Mouse (Mus musculus): ENCODE measurements around the gene BC028528. TPM values are rescaled to one million over a fixed set of nuclear protein-coding genes. Genes with fewer than 3 reads are reported as not detected.
A peak's percentile ranks its signal among the peaks of the same experiment; 100 is the strongest.
"Not testable (repeated sequence)": the region's sequence is repeated elsewhere in the genome, so short reads cannot be mapped to it uniquely, and the experiment has no call there.

Gene BC028528
- 10 to 100 TPM; 10.4 to 12.7 TPM for total RNA-seq (2021)
- long read RNA-seq, experiment 1, partial matches to known transcripts = 1 of 5 reads
- long read RNA-seq, experiment 1, other reads (novel, unspliced or antisense) = 0 of 5 reads
- long read RNA-seq, experiment 2, partial matches to known transcripts = 0 of 2 reads
- long read RNA-seq, experiment 2, other reads (novel, unspliced or antisense) = 1 of 2 reads

- intact Hi-C loops (cut with DNase I) = no loop called here
Measured at GRCm38 (mm10) chr3:95891211-95892065, at the start of gene BC028528. Gene BC028528 (minus strand): TSS chr3:95892005.

DNA sequence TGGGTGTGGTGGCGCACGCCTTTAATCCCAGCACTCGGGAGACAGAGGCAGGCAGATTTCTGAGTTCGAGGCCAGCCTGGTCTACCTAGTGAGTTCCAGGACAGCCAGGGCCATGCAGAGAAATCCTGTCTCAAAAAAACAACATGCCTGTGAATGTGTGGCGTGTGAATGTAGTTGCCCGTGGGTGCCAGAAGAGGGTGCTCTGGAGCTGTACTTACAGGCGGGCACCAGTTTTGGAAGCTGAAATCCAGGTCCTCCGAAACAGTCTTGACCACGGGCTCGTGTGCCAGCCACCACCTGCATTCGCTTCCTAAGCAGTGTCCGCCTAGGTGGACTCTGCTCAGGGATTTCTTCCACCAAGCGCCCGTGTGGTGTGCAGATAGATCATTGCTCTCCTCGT is 47.0 kb upstream of the BC028528 start:
- no peak for DNase-seq (ENCODE audit: low spot score in 2 of 2)
- intact Hi-C loops (cut with DNase I) = no loop called here

More at GRCm38 (mm10) chr3:95891211-95892065, at the start of gene BC028528:
- DNase-seq (ENCODE audit: low spot score in 2 of 2) = no peak

GRCm38 (mm10) chr3:95938217-95938616 is 46.4 kb upstream of the BC028528 start:
- no peak for DNase-seq (ENCODE audit: low spot score in 2 of 2)
- intact Hi-C loops (cut with DNase I) = no loop called here

DNA sequence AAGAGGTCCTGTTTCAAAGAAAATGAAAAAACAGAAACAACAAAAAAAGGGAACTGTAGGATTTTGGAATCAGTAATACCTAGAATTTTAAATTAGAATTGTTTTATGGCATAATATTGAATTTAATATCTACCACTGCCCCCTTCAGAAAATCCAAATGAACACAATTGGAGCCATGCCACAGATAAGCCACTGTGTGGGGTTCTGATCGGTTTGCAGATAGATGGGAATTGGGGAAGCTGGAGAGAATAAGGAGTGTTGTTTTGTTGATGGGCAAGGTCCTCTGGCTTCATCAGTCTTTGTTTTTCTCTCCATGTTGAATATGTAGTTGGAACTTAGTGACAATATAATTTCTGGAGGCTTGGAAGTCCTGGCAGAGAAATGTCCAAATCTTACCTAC is 42.6 kb upstream of the BC028528 start:
- no peak for DNase-seq (ENCODE audit: low spot score in 2 of 2)
- intact Hi-C loops (cut with DNase I) = no loop called here

DNA sequence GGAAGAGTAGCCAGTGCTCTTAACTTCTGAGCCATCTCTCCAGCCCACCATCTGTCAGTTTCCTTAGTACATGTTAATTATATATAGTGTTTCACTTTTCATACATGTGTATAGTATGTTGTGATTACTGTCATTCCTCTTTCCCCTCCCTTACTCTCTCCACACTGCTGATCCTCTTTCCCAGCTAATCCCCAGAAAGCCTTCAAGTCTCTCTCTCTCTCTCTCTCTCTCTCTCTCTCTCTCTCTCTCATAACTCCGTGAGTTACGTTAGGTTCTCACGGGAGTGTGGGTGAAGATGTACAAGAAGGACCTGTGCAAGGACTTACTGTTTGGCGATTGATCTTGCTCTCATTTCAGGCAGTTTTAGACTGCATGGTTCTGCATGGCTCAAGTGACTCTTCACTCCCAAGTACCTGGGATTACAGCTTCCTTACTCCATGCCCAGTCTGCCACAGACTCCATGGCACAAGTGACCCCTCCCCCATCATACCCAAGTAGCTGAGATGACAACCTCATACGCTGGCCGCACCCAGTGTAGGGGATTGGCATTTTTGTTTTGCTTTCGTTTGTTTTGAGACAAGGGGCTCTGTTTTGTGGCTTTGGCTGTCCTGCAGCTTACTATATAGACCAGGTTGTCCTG is 41.4 kb upstream of the BC028528 start:
- intact Hi-C loops (cut with DNase I) = no loop called here
- no peak for DNase-seq (ENCODE audit: low spot score in 2 of 2)

DNA sequence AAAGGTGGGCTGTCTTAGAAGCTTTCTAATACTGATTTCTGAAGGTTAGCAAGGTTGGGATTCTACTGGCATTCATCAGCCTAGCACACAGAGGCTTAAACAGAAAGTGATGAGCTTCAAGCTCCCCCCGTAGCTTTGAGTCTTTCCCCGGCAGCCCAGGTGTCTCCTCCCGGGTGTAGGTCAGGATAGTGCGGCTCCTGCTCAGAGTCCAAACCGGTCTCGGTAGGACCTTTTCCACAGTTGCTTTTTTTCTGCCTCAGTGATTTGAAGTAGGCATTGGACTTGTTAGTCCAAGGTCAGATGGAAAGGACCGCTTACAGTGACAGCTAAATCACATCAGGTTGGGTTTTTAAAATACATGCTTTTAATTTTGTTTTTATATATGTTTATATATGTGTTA is 40.8 kb upstream of the BC028528 start:
- DNase-seq (ENCODE audit: low spot score in 2 of 2) = no peak

GRCm38 (mm10) chr3:95932157-95932556 is 40.4 kb upstream of the BC028528 start:
- DNase-seq (ENCODE audit: low spot score in 2 of 2) = no peak
- intact Hi-C loops (cut with DNase I) = no loop called here

More for the DNA sequence above, 40.8 kb upstream of the BC028528 start:
- intact Hi-C loops (cut with DNase I) = no loop called here

DNA sequence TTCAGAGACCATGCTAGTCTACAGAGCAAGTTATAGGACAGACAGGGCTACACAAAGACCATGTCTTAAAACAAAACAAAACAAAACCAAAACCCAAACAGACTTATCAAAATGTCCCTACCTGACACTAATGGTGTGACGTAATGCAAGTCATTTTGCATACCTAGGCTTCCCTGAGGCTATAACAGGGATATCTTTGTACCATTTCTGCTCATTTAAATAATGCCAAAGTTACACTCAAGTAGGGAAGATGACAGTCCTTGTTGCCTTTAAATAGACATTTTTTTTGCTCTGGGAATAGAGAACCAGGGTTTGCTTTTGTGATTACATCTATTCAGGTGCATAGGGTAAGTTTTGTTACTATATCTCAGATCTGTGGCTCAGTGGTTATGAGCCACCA is 39.7 kb upstream of the BC028528 start:
- no peak for DNase-seq (ENCODE audit: low spot score in 2 of 2)
- intact Hi-C loops (cut with DNase I) = no loop called here

DNA sequence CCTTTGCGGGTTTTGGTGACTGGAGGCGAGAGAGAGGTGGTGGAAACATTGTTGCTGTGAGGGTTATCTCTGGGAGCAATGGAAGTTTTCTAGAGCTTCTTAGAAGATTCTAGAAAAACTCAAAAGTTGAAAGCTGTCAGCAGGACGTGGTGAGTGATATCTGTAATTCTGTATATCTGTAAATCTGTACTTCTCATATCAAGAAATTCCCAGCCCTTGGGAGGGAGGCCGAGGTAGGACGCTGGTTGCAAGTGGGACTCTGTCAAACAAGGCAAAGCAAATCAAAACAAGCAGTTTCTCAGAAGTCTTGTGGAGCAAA is 38.6 kb upstream of the BC028528 start:
- DNase-seq (ENCODE audit: low spot score in 2 of 2) = no peak
- intact Hi-C loops (cut with DNase I) = no loop called here

GRCm38 (mm10) chr3:95929581-95930470 is 38.0 kb upstream of the BC028528 start:
- intact Hi-C loops (cut with DNase I) = no loop called here
- peak; percentile 24 to 31 for DNase-seq (ENCODE audit: low spot score in 2 of 2)

DNA sequence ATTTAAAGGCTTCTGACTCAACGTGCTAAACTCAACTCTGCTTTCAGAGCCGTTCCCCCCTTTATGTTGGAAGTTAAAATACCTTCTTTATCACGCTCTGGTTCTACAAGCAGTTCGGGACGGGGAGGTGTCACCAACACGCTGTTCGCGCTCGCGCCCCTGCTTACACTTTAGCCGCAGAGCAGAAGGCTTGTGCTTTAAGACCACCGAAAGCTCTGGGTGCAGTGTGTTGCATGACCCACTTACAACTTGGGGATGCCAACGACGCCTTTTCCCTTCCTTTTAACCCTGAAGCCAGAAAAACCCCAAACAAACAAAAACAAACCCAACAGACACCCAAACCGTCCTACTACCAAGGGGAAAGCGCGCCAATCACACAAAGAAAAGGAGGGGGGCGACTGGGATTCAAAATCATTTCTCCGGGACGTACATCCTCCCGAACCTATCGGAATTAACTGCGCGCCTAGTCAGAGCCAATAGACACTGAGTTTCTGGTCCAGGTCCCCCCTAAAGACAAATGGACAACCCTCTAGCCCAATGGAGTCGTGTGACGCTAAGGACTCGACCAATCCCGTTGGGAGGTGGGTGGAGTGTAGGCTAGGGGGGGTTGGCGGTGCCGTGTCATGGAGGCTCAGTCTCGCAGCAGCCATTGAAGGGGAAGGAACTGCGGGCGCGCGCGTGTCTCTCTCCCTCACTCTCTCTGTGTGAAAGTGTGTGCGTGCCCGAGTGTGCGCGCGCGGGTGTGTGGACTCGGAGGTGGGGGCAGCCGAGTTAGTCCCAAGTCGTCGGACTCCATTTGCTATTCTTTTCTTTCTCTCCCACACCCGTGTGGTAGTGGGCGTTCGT is 37.1 kb upstream of the BC028528 start, which contains the start of gene Anp32e:
Anp32e (plus strand) TSS at position 589 of the 846 bp plus-strand sequence.
- DNase-seq (ENCODE audit: low spot score in 2 of 2) = peak; percentile 97 to 99
- intact Hi-C loops (cut with DNase I) = no loop called here

- intact Hi-C loops (cut with DNase I) = no loop called here
Measured at GRCm38 (mm10) chr3:95928261-95928657, 36.5 kb upstream of the BC028528 start.

GRCm38 (mm10) chr3:95925087-95925486 is 33.3 kb upstream of the BC028528 start:
- intact Hi-C loops (cut with DNase I) = no loop called here
- DNase-seq (ENCODE audit: low spot score in 2 of 2) = no peak

More at GRCm38 (mm10) chr3:95928261-95928657, 36.5 kb upstream of the BC028528 start:
- DNase-seq (ENCODE audit: low spot score in 2 of 2) = no peak

DNA sequence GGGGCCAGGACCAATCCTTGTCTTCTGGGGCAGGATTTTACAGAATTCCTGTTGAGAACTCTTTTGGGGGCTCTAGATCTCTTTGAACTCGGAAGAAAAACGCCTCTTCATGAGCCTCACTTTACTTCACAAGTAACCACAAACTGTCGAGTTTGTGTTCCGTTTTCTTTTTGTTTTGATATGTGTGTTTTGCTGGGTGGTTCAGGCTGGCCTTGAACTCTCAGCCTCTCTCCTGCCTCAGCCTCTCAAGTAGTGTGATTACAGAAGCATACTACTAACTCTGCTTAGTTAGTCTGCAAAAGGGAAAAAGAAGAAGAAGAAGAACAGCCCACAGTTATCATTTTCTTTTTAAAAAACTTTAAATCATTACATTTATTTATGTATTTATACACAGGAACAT is 32.4 kb upstream of the BC028528 start:
- intact Hi-C loops (cut with DNase I) = no loop called here
- DNase-seq (ENCODE audit: low spot score in 2 of 2) = no peak

DNA sequence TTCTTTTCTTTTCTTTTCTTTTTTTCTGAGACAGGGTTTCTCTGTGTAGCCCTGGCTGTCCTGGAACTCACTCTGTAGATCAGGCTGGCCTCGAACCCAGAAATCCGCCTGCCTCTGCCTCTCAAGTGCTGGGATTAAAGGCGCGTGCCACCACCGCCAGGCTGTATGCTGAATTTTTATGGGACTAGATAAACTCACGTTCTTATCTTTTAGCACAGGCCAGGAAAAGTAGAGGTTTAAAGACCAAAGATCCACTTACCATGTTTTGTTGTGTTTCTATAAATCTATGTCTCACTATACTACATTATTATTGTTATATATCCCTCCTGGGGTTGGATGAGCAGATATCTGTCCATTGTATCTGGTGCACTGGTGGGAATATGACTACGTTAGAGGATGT is 31.6 kb upstream of the BC028528 start:
- DNase-seq (ENCODE audit: low spot score in 2 of 2); intact Hi-C loops (cut with DNase I): not testable (repeated sequence)

- DNase-seq (ENCODE audit: low spot score in 2 of 2); intact Hi-C loops (cut with DNase I): not testable (repeated sequence)
Measured at GRCm38 (mm10) chr3:95920532-95920931, 28.7 kb upstream of the BC028528 start.

- intact Hi-C loops (cut with DNase I) = no loop called here
- no peak for DNase-seq (ENCODE audit: low spot score in 2 of 2)
Measured at GRCm38 (mm10) chr3:95916760-95917159, 25.0 kb upstream of the BC028528 start.

- intact Hi-C loops (cut with DNase I) = no loop called here
Measured at GRCm38 (mm10) chr3:95914706-95915105, 22.9 kb upstream of the BC028528 start.

GRCm38 (mm10) chr3:95907613-95908012 is 15.8 kb upstream of the BC028528 start:
- intact Hi-C loops (cut with DNase I) = loop anchor here (1.0 kb wide), 1 partner anchor 25 kb away; the partner anchor contains the start of gene Ciart
- DNase-seq (ENCODE audit: low spot score in 2 of 2) = no peak

More at GRCm38 (mm10) chr3:95914706-95915105, 22.9 kb upstream of the BC028528 start:
- DNase-seq (ENCODE audit: low spot score in 2 of 2) = no peak
